Mouse (Mus musculus): ENCODE measurements around the gene Sohlh1. TPM values are rescaled to one million over a fixed set of nuclear protein-coding genes. Genes with fewer than 3 reads are reported as not detected.

Sohlh1 gene
- total and polyA plus RNA-seq, 2 experiments from 2014 or later = not detected

- Histone ChIP-seq H3K27me3 (ENCODE audit: insufficient read depth, low read length) (no peaks in the 10 kb centered on the region), H3K4me2 (ENCODE audit: low read depth, low read length) (peak overlapping the region; percentile 69), H3K36me3 (ENCODE audit: insufficient read depth, low read length) (no peaks in the 10 kb centered on the region), H3K4me1 (ENCODE audit: insufficient read depth, low read length) (peaks cover 11% of the 10 kb centered on the region; the same call in 1 of the 2 replicates), H3K4me3 (ENCODE audit: low read length) (peak overlapping the region; percentile 56), H3K9me3 (ENCODE audit: low read length) (no peaks in the 10 kb centered on the region), H3K9ac (replicated peaks; ENCODE audit: low read length) (peak overlapping the region; percentile 67; the same call in 1 of the 2 replicates), H3K27ac (0 out of 2 replicates have a peak overlapping the region, but pooled peaks have one; percentile 51)
- no peak for ATAC-seq
- WGBS = 58% methylated on average over 2 of the region's 2 CpGs
- DNase-seq (ENCODE audit: low spot score) = no peak
- no peak for TF ChIP-seq CTCF (IDR thresholded peaks at IDR 0.05; ENCODE audit: low read depth)
These were observed 31.5 kb upstream of the Sohlh1 start for GRCm38 (mm10) chr2:25878516-25878915.

- ATAC-seq = peak; percentile 80
- Histone ChIP-seq H3K4me1 (ENCODE audit: insufficient read depth, low read length) (peaks cover 11% of the 10 kb centered on the region; the same call in 1 of the 2 replicates), H3K4me2 (ENCODE audit: low read depth, low read length) (peak overlapping the region; percentile 69), H3K27me3 (ENCODE audit: insufficient read depth, low read length) (no peaks in the 10 kb centered on the region), H3K36me3 (ENCODE audit: insufficient read depth, low read length) (no peaks in the 10 kb centered on the region), H3K9me3 (ENCODE audit: low read length) (no peaks in the 10 kb centered on the region), H3K27ac (peak overlapping the region; percentile 51; the same call in 1 of the 2 replicates), H3K9ac (replicated peaks; ENCODE audit: low read length) (peak overlapping the region; percentile 67), H3K4me3 (ENCODE audit: low read length) (peak overlapping the region; percentile 56)
- 7% methylated on average over 33 of the region's 49 CpGs for whole genome bisulfite sequencing
- peak; percentile 64 for DNase-seq (ENCODE audit: low spot score)
- TF ChIP-seq CTCF (IDR thresholded peaks at IDR 0.05; ENCODE audit: low read depth) = no peak
These were observed 30.8 kb upstream of the Sohlh1 start for GRCm38 (mm10) chr2:25877736-25878268.

- no peak for DNase-seq (ENCODE audit: low spot score)
- H3K4me2 ChIP-seq (ENCODE audit: low read depth, low read length) = peak overlapping the region; percentile 69
- ATAC-seq = peak; percentile 24
- peaks cover 11% of the 10 kb centered on the region; the same call in 1 of the 2 replicates for H3K4me1 ChIP-seq (ENCODE audit: insufficient read depth, low read length)
- no peaks in the 10 kb centered on the region for H3K9me3 ChIP-seq (ENCODE audit: low read length)
- no peak for TF ChIP-seq CTCF (IDR thresholded peaks at IDR 0.05; ENCODE audit: low read depth)
- peak overlapping the region; percentile 56 for H3K4me3 ChIP-seq (ENCODE audit: low read length)
- no peaks in the 10 kb centered on the region for H3K27me3 ChIP-seq (ENCODE audit: insufficient read depth, low read length)
- no peaks in the 10 kb centered on the region for H3K36me3 ChIP-seq (ENCODE audit: insufficient read depth, low read length)
- 19% methylated on average over 7 of the region's 7 CpGs for WGBS
- H3K27ac ChIP-seq = no peak overlapping the region
- H3K9ac ChIP-seq (replicated peaks; ENCODE audit: low read length) = peak overlapping the region; percentile 67
These were observed 30.2 kb upstream of the Sohlh1 start for GRCm38 (mm10) chr2:25877250-25877735.

GRCm38 (mm10) chr2:25866656-25867055 lies 19.6 kb upstream of the Sohlh1 start:
- H3K36me3 ChIP-seq (ENCODE audit: insufficient read depth, low read length) = no peaks in the 10 kb centered on the region
- DNase-seq (ENCODE audit: low spot score) = no peak
- ATAC-seq = no peak

GRCm38 (mm10) chr2:25865412-25865811 lies 18.4 kb upstream of the Sohlh1 start:
- Histone ChIP-seq H3K4me3 (ENCODE audit: low read length) (no peak overlapping the region; the same call in 1 of the 2 replicates), H3K36me3 (ENCODE audit: insufficient read depth, low read length) (no peaks in the 10 kb centered on the region), H3K4me2 (ENCODE audit: low read depth, low read length) (peak overlapping the region; percentile 98; the same call in 1 of the 2 replicates), H3K4me1 (ENCODE audit: insufficient read depth, low read length) (peaks cover 14% of the 10 kb centered on the region), H3K9me3 (ENCODE audit: low read length) (no peaks in the 10 kb centered on the region), H3K27ac (peak overlapping the region; percentile 36; the same call in 1 of the 2 replicates), H3K9ac (replicated peaks; ENCODE audit: low read length) (no peak overlapping the region), H3K27me3 (ENCODE audit: insufficient read depth, low read length) (no peaks in the 10 kb centered on the region)
- peak; percentile 82 for DNase-seq (ENCODE audit: low spot score)
- peak; percentile 51; the same call in 1 of the 2 replicates for TF ChIP-seq CTCF (IDR thresholded peaks at IDR 0.05; ENCODE audit: low read depth)
- ATAC-seq = peak; percentile 57
- WGBS = 0% methylated on average over 4 of the region's 4 CpGs

More at GRCm38 (mm10) chr2:25866656-25867055, 19.6 kb upstream of the Sohlh1 start:
- H3K9ac ChIP-seq (replicated peaks; ENCODE audit: low read length) = no peak overlapping the region
- H3K9me3 ChIP-seq (ENCODE audit: low read length) = no peaks in the 10 kb centered on the region
- no peaks in the 10 kb centered on the region for H3K27me3 ChIP-seq (ENCODE audit: insufficient read depth, low read length)
- peaks cover 14% of the 10 kb centered on the region for H3K4me1 ChIP-seq (ENCODE audit: insufficient read depth, low read length)
- H3K27ac ChIP-seq = no peak overlapping the region
- TF ChIP-seq CTCF (IDR thresholded peaks at IDR 0.05; ENCODE audit: low read depth) = no peak
- 68% methylated on average over 5 of the region's 5 CpGs for WGBS
- no peak overlapping the region for H3K4me2 ChIP-seq (ENCODE audit: low read depth, low read length)
- no peak overlapping the region for H3K4me3 ChIP-seq (ENCODE audit: low read length)

- peak overlapping the region; percentile 59 for H3K4me3 ChIP-seq (ENCODE audit: low read length)
- TF ChIP-seq CTCF (IDR thresholded peaks at IDR 0.05; ENCODE audit: low read depth) = peak; percentile 32; the same call in 1 of the 2 replicates
- no peaks in the 10 kb centered on the region for H3K9me3 ChIP-seq (ENCODE audit: low read length)
- peaks cover 14% of the 10 kb centered on the region for H3K4me1 ChIP-seq (ENCODE audit: insufficient read depth, low read length)
- ATAC-seq = no peak
- WGBS = 4% methylated on average over 18 of the region's 18 CpGs
- peak overlapping the region; percentile 54; the same call in 1 of the 2 replicates for H3K27ac ChIP-seq
- DNase-seq (ENCODE audit: low spot score) = peak; percentile 31
- H3K36me3 ChIP-seq (ENCODE audit: insufficient read depth, low read length) = no peaks in the 10 kb centered on the region
- peak overlapping the region; percentile 98 for H3K4me2 ChIP-seq (ENCODE audit: low read depth, low read length)
- H3K9ac ChIP-seq (replicated peaks; ENCODE audit: low read length) = peak overlapping the region; percentile 56
- no peaks in the 10 kb centered on the region for H3K27me3 ChIP-seq (ENCODE audit: insufficient read depth, low read length)
These were observed 17.2 kb upstream of the Sohlh1 start for GRCm38 (mm10) chr2:25864230-25864629.
